Mouse (Mus musculus): ENCODE data around the gene St6galnac6. TPM values are rescaled to one million over a fixed set of nuclear protein-coding genes. Genes with fewer than 3 reads are reported as not detected.

St6galnac6 gene
- polyA plus RNA-seq, 1 experiment from 2014 or later = 26.9 TPM

MicroRNA genes within 50 kb of the gene (microRNA counts, 519-probe panel; counts per million panel counts)
- not detected for microRNA mmu-miR-1954

Small RNA genes within 50 kb of the gene (microRNA-seq; reads per million reads assigned to microRNA genes)
- not detected for gene Mir1954

Other genes starting within 250 kb of the St6galnac6 start
- gene Ciz1, start 247.4 kb upstream of the St6galnac6 start, polyA plus RNA-seq (2015; fragmentation: Nextera tagmentation; extraction: Ambion mirVana) = 62.5 and 64.4 TPM in 2 replicates
- gene Dnm1, start 246.4 kb upstream of the St6galnac6 start, polyA plus RNA-seq (2015; fragmentation: Nextera tagmentation; extraction: Ambion mirVana) = 78.4 and 79.0 TPM in 2 replicates
- 116 and 117 TPM in 2 replicates for gene 1110008P14Rik, start 217.8 kb upstream of the St6galnac6 start, polyA plus RNA-seq (2015; fragmentation: Nextera tagmentation; extraction: Ambion mirVana)
- gene Lcn2, start 211.5 kb upstream of the St6galnac6 start, polyA plus RNA-seq (2015; fragmentation: Nextera tagmentation; extraction: Ambion mirVana) = 0.44 and 0.83 TPM in 2 replicates
- 51.3 and 54.2 TPM in 2 replicates for gene Ptges2, start 203.8 kb upstream of the St6galnac6 start, polyA plus RNA-seq (2015; fragmentation: Nextera tagmentation; extraction: Ambion mirVana)
- gene Naif1, start 149.3 kb upstream of the St6galnac6 start, polyA plus RNA-seq (2015; fragmentation: Nextera tagmentation; extraction: Ambion mirVana) = 5.7 and 5.9 TPM in 2 replicates
- gene Slc25a25, start 148.3 kb upstream of the St6galnac6 start, polyA plus RNA-seq (2015; fragmentation: Nextera tagmentation; extraction: Ambion mirVana) = 55.3 and 60.1 TPM in 2 replicates
- 7.3 TPM in 2 replicates for gene Fam102a, start 64.4 kb upstream of the St6galnac6 start, polyA plus RNA-seq (2015; fragmentation: Nextera tagmentation; extraction: Ambion mirVana)
- 145 and 150 TPM in 2 replicates for gene Dpm2, start 28.9 kb upstream of the St6galnac6 start, polyA plus RNA-seq (2015; fragmentation: Nextera tagmentation; extraction: Ambion mirVana)
- gene Pip5kl1, start 24.9 kb upstream of the St6galnac6 start, polyA plus RNA-seq (2015; fragmentation: Nextera tagmentation; extraction: Ambion mirVana) = 11.3 and 11.8 TPM in 2 replicates
- gene 9430097D07Rik, start 24.0 kb upstream of the St6galnac6 start, polyA plus RNA-seq (2015; fragmentation: Nextera tagmentation; extraction: Ambion mirVana) = 0.60 and 0.86 TPM in 2 replicates
- gene St6galnac4, start 12.6 kb upstream of the St6galnac6 start, polyA plus RNA-seq (2015; fragmentation: Nextera tagmentation; extraction: Ambion mirVana) = 33.3 and 36.5 TPM in 2 replicates
- 97.6 and 101 TPM in 2 replicates for gene Ak1, start 22.0 kb downstream of the St6galnac6 start, polyA plus RNA-seq (2015; fragmentation: Nextera tagmentation; extraction: Ambion mirVana)
- 32.4 and 32.8 TPM in 2 replicates for gene Eng, start 46.9 kb downstream of the St6galnac6 start, polyA plus RNA-seq (2015; fragmentation: Nextera tagmentation; extraction: Ambion mirVana)
- gene Fpgs, start 104.4 kb downstream of the St6galnac6 start, polyA plus RNA-seq (2015; fragmentation: Nextera tagmentation; extraction: Ambion mirVana) = 23.2 and 25.1 TPM in 2 replicates
- gene Cdk9, start 113.4 kb downstream of the St6galnac6 start, polyA plus RNA-seq (2015; fragmentation: Nextera tagmentation; extraction: Ambion mirVana) = 73.5 and 76.5 TPM in 2 replicates
- 54.7 and 57.2 TPM in 2 replicates for gene Sh2d3c, start 121.3 kb downstream of the St6galnac6 start, polyA plus RNA-seq (2015; fragmentation: Nextera tagmentation; extraction: Ambion mirVana)
- 3.4 and 4.1 TPM in 2 replicates for gene 6330409D20Rik, start 141.3 kb downstream of the St6galnac6 start, polyA plus RNA-seq (2015; fragmentation: Nextera tagmentation; extraction: Ambion mirVana)
- 54.1 and 55.9 TPM in 2 replicates for gene Tor2a, start 157.5 kb downstream of the St6galnac6 start, polyA plus RNA-seq (2015; fragmentation: Nextera tagmentation; extraction: Ambion mirVana)
- gene Ttc16, start 175.9 kb downstream of the St6galnac6 start, polyA plus RNA-seq (2015; fragmentation: Nextera tagmentation; extraction: Ambion mirVana) = 0.89 and 0.92 TPM in 2 replicates
- 5.9 and 6.1 TPM in 2 replicates for gene Ptrh1, start 176.1 kb downstream of the St6galnac6 start, polyA plus RNA-seq (2015; fragmentation: Nextera tagmentation; extraction: Ambion mirVana)
- gene Cfap157, start 184.7 kb downstream of the St6galnac6 start, polyA plus RNA-seq (2015; fragmentation: Nextera tagmentation; extraction: Ambion mirVana) = 1.0 and 1.2 TPM in 2 replicates
- gene Stxbp1, start 247.5 kb downstream of the St6galnac6 start, polyA plus RNA-seq (2015; fragmentation: Nextera tagmentation; extraction: Ambion mirVana) = 324 and 330 TPM in 2 replicates